Mouse (Mus musculus): ENCODE measurements around the gene Lrch4.
"Not testable (repeated sequence)": the region's sequence is repeated elsewhere in the genome, so short reads cannot be mapped to it uniquely, and the experiment has no call there.

Lrch4 gene

GRCm38 (mm10) chr5:137613076-137613475 is 15.8 kb upstream of the Lrch4 start:
- no peak for DNase-seq (ENCODE audit: low spot score in 2 of 2)

- no peak for DNase-seq (ENCODE audit: low spot score in 2 of 2)
Measured at GRCm38 (mm10) chr5:137613550-137613949, 15.4 kb upstream of the Lrch4 start, which contains the start of gene Pcolce. Gene Pcolce (minus strand): TSS chr5:137613784.

- not testable (repeated sequence) for DNase-seq (ENCODE audit: low spot score in 2 of 2)
Measured at GRCm38 (mm10) chr5:137614921-137615320, 14.0 kb upstream of the Lrch4 start.

- DNase-seq (ENCODE audit: low spot score in 2 of 2) = no peak
Measured at GRCm38 (mm10) chr5:137615347-137615746, 13.6 kb upstream of the Lrch4 start.

- DNase-seq (ENCODE audit: low spot score in 2 of 2) = no peak
Measured at GRCm38 (mm10) chr5:137623937-137624530, 4.9 kb upstream of the Lrch4 start.

- no peak for DNase-seq (ENCODE audit: low spot score in 2 of 2)
Measured at GRCm38 (mm10) chr5:137627991-137628390, 930 bp upstream of the Lrch4 start.

GRCm38 (mm10) chr5:137629306-137629721 is 393 bp downstream of the Lrch4 start:
- peak; percentile 62 to 69 for DNase-seq (ENCODE audit: low spot score in 2 of 2)

- no peak for DNase-seq (ENCODE audit: low spot score in 2 of 2)
Measured at GRCm38 (mm10) chr5:137629906-137630545, 1.1 kb downstream of the Lrch4 start.

- DNase-seq (ENCODE audit: low spot score in 2 of 2) = no peak
Measured at GRCm38 (mm10) chr5:137630602-137631001, 1.7 kb downstream of the Lrch4 start.

- peak; percentile 50 to 63 for DNase-seq (ENCODE audit: low spot score in 2 of 2)
Measured at GRCm38 (mm10) chr5:137631171-137631570, 2.2 kb downstream of the Lrch4 start.

GRCm38 (mm10) chr5:137631591-137631990 is 2.7 kb downstream of the Lrch4 start:
- DNase-seq (ENCODE audit: low spot score in 2 of 2) = no peak

GRCm38 (mm10) chr5:137633397-137634084 is 4.6 kb downstream of the Lrch4 start:
- DNase-seq (ENCODE audit: low spot score in 2 of 2) = no peak

GRCm38 (mm10) chr5:137639472-137639871 is 10.6 kb downstream of the Lrch4 start:
- no peak for DNase-seq (ENCODE audit: low spot score in 2 of 2)

- DNase-seq (ENCODE audit: low spot score in 2 of 2) = peak; percentile 26 to 51
Measured at GRCm38 (mm10) chr5:137641054-137641453, 12.1 kb downstream of the Lrch4 start, which contains the start of gene Sap25. Gene Sap25 (plus strand): TSS chr5:137641334.

GRCm38 (mm10) chr5:137642886-137643285 is 14.0 kb downstream of the Lrch4 start:
- DNase-seq (ENCODE audit: low spot score in 2 of 2) = no peak

- no peak for DNase-seq (ENCODE audit: low spot score in 2 of 2)
Measured at GRCm38 (mm10) chr5:137644484-137644883, 15.6 kb downstream of the Lrch4 start.

- DNase-seq (ENCODE audit: low spot score in 2 of 2) = peak; percentile 51 to 55
Measured at GRCm38 (mm10) chr5:137645091-137645651, 16.2 kb downstream of the Lrch4 start.

GRCm38 (mm10) chr5:137645652-137646091 is 16.8 kb downstream of the Lrch4 start, which contains the start of gene Irs3:
Gene Irs3 (minus strand): TSS chr5:137645714.
- DNase-seq (ENCODE audit: low spot score in 2 of 2) = no peak

- no peak for DNase-seq (ENCODE audit: low spot score in 2 of 2)
Measured at GRCm38 (mm10) chr5:137647827-137648601, 19.1 kb downstream of the Lrch4 start.

GRCm38 (mm10) chr5:137649251-137649650 is 20.3 kb downstream of the Lrch4 start:
- DNase-seq (ENCODE audit: low spot score in 2 of 2) = no peak

Measured in spleen, postnatal 14 days (tissue).